Mouse (Mus musculus) heart, postnatal 10 days (tissue): ENCODE results near the gene Zfp185. TPM values are rescaled to one million over a fixed set of nuclear protein-coding genes. Genes with fewer than 3 reads are reported as not detected.

Source experiments
- DNase-seq, 2 experiments: peaks; one replicate each; pipeline ENCODE4 v3.0.0; 2021
- intact Hi-C: fragments of 180-260 bp; cut with DNase I; formaldehyde crosslinking; loops from one replicate; pipeline ENCODE4 v1.15.1; 2025
- total RNA-seq, 2 experiments: library from RNA; stranded (reverse); gene quantifications; 2 replicates each; pipeline ENCODE4 v1.2.3; 2021

Gene Zfp185
- total RNA-seq = 1 to 10 TPM; 2.3 to 3.3 TPM

DNA sequence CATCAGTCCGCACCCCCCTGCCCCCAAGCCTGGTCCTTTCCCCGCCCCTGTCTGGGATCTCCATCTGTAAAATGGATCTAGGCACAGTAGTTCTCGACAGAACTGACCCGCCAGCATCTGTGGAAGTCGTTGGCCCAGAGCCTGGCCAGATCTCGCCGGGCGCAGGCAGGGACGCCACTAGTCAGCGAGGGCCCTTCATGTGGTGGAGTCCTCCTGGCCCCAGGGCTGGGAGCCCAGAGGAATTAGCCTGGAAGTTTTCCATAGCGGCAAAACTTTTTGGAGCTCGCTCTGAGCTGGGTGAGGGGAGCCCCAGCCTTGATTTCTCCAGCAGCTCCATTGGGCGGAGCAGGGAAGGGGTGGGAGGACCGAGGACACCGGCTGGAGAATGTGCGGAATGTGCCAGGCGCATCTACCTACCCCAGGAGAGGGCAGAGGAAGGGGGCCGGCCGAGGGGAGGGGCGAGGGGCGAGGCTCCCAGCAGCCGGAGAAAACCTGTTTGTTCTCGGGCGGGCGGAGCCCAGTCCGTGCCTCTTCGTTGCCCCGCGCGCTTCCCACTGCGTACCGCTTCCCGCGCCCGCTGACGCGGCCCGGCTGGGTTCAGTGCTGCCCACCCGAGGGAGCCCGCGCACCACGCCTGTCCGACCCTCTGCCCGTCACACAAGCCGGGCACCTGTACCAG, at the start of gene Zfp185:
Gene Zfp185, plus strand, starts transcription at position 499 of the 679 bp plus-strand sequence.
- DNase-seq = peak; percentile 44 to 54

GRCm38 (mm10) chrX:72953464-72953863, 33.7 kb upstream of the Zfp185 start:
- intact Hi-C loops = no loop called here
- no peak for DNase-seq

More for the DNA sequence above, at the start of gene Zfp185:
- intact Hi-C loops = no loop called here

DNA sequence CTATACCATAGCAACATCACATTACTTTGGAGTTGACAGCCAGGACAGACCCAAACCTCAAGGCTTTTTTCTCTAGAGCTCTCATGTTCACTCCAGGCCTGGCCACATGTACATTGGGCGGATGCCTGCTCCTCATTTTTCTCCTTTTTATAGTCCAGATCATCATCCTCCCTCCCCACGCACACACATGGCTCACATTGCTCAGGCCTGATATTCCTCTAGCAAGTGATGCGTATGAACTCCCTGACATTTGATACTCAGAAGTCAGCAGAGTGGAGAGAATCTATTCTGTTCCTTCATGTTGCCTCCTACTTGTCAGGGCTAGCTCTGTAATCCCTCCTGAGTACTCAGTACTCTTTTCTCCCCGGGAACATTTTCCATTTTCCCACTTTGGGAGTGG, 30.7 kb upstream of the Zfp185 start:
- intact Hi-C loops = no loop called here
- DNase-seq = no peak

DNA sequence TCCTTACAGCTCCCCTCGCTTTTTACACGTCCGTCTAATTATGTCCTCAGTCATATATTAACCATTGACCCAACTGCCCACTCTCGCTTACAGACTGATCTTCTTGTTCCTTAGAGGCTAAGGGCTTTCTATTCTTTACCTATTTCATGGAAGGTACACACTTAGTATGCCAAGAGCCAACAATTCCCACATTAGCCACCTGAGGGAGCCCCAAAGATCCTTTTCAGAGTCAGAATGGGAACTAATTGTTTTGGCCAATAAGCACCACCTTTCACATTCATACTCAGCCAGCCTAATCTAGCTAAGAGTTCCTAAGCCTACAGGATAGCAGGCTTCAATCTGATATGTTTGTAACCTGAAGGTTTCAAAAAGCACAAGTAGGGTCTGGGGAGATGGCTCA, 26.7 kb upstream of the Zfp185 start:
- intact Hi-C loops = no loop called here
- peak in 1 of 2 experiments; percentile 6 for DNase-seq

DNA sequence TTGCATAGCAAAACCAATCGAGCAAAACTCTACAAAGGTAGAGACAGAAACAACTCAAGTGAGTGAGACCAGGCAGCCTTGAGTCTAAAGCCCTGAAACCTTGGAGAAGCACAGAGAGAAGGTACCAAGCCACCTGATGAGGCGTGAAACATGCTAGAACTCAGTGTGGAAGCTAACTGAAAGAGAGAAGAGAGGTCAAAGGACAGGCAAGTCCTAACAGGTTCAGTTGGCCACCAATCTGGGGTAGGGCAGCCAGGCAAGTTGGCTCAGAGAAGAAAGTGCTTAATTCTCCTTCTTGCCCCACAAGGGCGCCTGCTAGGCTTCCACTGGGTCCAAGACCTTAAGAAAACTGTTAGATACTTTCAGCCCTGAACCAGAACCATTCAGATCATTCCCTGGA, 25.6 kb upstream of the Zfp185 start:
- DNase-seq = no peak
- intact Hi-C loops = no loop called here

- intact Hi-C loops = no loop called here
- no peak for DNase-seq
Observed at GRCm38 (mm10) chrX:72962743-72963142, 24.4 kb upstream of the Zfp185 start.

DNA sequence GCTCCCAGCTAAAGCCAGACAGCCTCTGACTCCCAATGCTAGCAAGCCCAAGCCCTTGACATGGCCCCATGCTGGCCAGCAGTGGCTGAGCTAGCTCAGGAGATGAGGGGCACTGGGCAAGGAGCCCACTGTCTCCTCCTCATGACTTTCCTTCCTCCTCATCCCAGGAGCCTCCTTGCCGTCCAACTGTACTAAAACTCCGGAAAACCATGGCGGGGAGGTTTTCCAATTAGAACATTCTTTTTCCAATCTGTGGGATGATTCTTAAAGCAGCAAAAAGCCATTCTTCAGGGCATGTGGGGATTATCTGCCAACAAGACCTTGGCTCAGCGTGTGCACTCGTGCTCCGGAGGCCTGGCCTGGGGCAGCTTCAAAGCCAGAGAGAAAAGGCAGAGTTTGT, 4.3 kb upstream of the Zfp185 start:
- DNase-seq = no peak
- intact Hi-C loops = no loop called here

DNA sequence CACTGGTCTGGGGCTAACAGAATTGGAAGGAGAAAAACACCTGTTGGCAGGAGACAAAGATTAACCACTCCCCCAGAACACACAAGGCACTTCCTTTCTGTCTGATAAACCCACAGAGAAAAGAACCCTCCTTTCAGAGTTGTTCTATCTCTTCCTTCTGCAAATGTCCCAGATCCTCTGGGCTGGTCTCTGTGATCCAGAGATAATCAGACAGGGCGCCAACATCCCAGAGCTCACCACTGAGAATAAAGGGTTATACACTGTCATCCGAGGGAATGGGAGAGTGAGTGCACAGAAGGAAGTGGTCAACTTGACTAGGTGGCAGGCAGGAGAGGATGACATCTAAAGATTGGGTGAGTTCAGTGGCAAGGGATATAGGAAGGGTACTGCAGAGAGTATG, 1.5 kb upstream of the Zfp185 start:
- no peak for DNase-seq
- intact Hi-C loops = no loop called here

DNA sequence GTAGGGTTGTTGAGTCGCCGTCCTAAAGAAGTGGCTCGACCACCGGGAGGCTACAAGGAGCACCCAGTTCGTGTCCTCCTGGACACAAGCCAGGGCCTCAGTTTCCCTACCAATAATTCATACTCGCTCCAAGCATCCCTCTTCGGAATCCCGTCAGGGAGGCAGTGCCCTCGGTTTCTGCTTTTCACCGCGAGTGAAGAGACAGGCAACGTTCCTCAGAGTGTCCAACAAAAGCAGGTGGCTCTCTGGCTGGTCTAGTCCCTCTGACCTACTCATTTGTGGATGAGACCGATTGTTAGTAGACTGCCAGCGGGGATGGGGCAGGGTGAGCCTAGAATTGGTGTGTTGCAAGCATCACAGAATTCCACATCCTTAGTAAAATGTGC, 374 bp downstream of the Zfp185 start:
- DNase-seq = no peak
- intact Hi-C loops = no loop called here

DNA sequence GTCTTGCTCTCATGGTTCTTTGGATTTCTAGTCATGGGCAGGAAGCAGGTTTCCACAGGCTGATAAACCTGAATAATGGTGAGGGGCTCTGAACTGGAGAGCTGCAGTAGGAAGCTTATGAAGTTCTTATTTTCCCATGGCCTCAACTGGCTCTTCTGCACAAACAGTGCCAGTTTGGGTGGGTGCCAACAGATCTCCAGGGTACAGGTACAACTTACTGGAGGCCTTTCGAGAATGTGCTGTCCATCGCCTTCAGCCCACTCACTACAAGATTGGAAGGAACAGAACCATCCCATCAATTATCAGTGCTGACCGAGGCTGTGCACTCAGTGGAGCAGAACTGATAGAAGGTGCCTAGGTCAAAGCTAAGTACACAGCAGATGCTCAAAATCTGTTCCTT, 1.3 kb downstream of the Zfp185 start:
- DNase-seq = no peak
- intact Hi-C loops = no loop called here

- intact Hi-C loops = no loop called here
- DNase-seq = no peak
Observed at GRCm38 (mm10) chrX:72990581-72990980, 3.4 kb downstream of the Zfp185 start.

GRCm38 (mm10) chrX:72992291-72992919, 5.3 kb downstream of the Zfp185 start:
- DNase-seq = no peak
- intact Hi-C loops = no loop called here

GRCm38 (mm10) chrX:72995542-72995941, 8.4 kb downstream of the Zfp185 start:
- DNase-seq = no peak
- intact Hi-C loops = no loop called here

DNA sequence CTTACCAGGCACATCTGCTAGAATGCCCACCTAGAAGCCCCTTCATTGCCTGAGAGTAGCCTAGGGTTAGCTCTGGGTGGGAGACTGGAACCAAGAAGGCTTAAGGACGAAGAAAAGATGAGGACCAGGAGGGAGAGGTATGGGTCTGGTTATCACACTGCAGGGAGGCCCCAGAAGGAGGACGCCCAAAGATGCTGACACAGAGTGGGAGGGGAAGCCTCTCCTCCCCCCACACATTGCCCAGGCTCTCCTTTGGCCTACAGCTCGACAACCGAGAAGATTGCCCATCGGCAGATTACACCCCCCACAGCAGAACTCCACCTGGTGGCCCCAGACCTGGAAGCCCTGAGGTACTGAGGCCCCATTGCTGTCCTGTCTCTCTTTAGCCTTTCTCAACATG, 16.0 kb downstream of the Zfp185 start:
- no peak for DNase-seq

GRCm38 (mm10) chrX:73005678-73006077, 18.5 kb downstream of the Zfp185 start:
- intact Hi-C loops = no loop called here

More for the DNA sequence above, 16.0 kb downstream of the Zfp185 start:
- intact Hi-C loops = no loop called here

DNA sequence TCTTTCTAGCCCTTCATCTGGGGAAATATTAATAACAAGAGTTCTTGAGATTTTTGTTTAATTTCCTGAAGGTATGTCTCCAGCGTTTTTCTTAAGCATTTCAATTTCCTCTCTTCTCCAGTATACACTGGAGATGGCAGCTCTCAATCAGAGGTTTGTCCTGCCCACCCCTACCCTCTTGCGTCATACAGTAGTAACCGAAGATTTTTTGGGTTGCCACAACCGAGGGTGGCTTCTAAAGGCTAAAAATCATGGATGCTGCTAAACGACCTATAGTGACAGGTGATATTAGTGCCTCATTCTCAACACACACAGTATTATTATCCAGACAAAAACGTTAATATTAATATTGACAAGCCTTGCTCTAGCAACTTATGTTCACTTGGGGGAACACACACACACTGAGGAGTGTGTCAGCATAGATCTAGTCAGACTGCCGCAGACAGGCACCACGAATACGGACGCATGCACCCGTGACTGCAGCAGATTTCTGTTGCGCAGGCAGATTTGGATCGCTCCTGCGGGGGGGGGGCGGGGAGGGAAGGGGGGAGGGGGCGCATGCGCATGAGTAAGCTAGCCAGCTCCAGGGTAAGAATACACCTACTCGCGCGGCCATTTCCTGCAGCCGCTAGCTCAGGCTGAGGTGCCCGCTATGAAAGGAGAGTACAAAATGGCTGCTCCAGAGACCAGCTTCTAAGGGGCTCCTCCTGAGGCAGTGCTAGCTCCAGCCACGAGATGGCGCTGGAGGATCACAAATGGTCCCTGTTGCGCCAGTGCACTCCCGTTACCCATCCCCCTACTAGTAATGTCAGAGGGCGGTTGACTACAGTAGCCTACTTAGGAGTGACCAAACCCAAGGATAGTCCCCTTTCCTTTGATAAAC, 20.7 kb downstream of the Zfp185 start:
- peak; percentile 94 to 95 for DNase-seq
- intact Hi-C loops = loop anchor here (2.0 kb wide), 1 partner anchor 647 kb away; no protein-coding TSS in a partner anchor

More at GRCm38 (mm10) chrX:73005678-73006077, 18.5 kb downstream of the Zfp185 start:
- DNase-seq = no peak

DNA sequence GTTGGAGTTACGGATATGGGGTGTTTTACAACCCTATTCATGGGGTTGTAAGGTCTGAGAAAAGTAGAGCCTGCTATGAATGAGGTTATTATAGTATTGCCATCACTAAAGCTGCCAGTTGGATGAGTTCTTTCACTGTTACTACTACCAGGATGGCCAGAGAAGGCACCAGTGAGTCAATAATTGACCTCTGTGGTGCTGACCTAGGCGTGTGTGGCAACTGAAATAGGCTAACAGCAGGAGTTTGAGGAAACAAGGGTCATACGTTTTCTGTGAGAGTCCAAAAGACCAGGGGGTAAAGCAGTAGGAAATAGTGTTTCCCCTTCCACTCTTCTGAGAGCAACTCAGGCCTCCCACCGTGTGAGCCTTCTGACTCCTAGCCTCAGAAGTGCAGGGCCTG, 25.7 kb downstream of the Zfp185 start:
- no peak for DNase-seq
- intact Hi-C loops = no loop called here

DNA sequence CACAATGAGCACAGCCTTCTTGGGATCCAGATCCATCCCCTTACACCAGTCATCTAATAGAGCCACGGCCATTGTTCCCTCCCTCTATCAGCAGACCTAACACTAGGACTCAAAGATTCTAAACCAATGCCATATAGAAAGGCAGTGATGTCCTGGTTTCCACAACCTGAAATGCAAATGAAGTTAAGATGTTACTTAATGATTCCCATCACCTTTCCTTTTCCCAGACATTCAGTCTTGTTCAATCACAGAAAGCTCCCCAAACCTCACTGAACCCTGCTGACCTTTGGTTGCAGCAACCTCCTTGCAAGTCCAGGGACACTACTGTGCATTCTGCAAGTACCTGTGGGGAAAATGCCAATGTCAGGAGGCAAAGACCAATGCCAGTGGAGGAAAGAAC, 49.9 kb downstream of the Zfp185 start, which contains the start of gene Pnma5:
Gene Pnma5, minus strand, starts transcription at position 101 of the 400 bp plus-strand sequence.
- intact Hi-C loops = no loop called here
- DNase-seq = no peak

- intact Hi-C loops = no loop called here
- DNase-seq = no peak
Observed at GRCm38 (mm10) chrX:73038831-73039230, 51.7 kb downstream of the Zfp185 start.

DNA sequence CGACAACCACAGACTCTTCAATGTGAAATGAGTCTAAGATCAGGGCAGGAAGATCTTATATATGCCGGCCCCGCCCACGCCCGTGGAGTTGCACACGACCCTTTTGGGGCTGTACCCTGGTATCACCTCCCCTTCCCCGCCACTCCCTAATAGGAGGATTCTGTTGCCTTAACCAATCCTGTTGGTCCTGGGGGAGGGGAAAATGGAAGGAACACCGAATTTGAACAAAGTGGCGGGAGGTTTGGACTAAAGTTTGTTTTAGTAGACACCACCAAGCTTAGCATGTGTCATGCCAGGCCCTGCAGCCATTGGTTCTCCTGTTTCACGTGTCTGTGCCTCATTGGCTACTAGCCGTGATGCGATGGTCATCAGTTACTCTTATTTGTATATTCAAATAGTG, 52.5 kb downstream of the Zfp185 start:
- no peak for DNase-seq
- intact Hi-C loops = no loop called here

DNA sequence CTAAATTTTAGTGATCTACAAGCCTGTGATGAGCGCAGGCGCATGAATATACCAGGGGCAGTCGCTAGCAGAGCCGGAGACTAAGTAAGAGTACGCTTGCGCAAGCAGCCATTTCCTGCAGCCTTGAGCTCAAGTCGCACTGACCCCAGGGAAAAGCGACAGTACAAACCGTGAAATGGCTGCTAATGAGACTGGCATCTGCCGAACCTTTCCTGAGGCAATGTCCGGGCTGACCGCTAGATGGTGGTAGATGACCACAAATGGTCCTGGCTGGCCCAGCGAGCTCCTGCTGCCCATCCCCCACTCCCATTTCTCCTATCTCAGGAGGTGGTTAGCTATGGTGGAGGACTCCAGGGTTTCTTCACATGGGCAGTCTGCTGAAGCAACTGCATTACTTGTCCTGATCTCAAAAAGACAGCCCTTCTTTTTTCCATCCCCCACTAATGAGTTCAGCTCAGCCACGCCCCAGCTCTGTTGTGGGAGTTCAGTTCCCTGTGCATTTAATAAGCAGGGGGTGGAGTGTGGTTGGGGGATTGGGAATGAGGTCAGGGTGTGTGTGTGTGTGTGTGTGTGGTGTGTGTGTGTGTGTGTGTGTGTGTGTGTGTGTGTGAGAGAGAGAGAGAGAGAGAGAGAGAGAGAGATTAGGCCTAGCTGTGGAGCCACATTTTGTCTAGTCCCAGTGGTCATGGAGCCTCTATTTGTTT, 66.9 kb downstream of the Zfp185 start:
- intact Hi-C loops = loop anchor here (5.0 to 10.0 kb wide), 6 partner anchors 378 to 1361 kb away; partner anchors contain the start of gene Slc6a8
- peak; percentile 95 for DNase-seq
